Mouse (Mus musculus): ENCODE data around the gene Tas2r143. TPM values are rescaled to one million over a fixed set of nuclear protein-coding genes. Genes with fewer than 3 reads are reported as not detected.

The Tas2r143 gene
- polyA plus RNA-seq (2016; fragmentation: Nextera tagmentation; extraction: Ambion mirVana) = not detected in 2 replicates

DNA sequence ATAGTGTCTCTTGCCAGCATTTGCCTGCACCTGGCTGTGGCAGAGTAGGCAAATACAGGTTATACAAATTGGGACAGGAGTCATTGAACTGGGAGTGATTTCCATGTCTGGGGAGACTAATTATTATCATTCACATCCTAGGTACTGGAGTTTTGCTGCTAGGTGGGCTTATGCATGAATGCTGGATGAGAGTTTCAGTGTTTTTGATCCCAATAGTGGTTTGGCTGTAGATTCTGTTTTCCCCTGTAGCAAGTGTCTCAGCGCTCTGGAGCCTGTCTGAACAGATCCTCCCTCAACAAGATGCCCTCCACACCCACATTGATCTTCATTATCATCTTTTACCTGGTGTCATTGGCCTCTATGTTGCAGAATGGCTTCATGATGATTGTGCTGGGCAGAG lies at the start of gene Tas2r143:
TSS of gene Tas2r143 (plus strand) at position 301 of the 400 bp plus-strand sequence.
- H3K4me2 ChIP-seq (replicated peaks) = no peak within 1 kb of the TSS
- H3K27ac ChIP-seq (replicated peaks) = no peak within 1 kb of the TSS
- WGBS = 79% methylated on average over 1 of the region's 1 CpGs
- no peak within 1 kb of the TSS for H3K4me3 ChIP-seq
- H3K4me1 ChIP-seq = no peaks in the 10 kb centered on the region
- no peak for ATAC-seq (ENCODE audit: low FRiP score, low read depth)
- H3K9me3 ChIP-seq = no peaks in the 10 kb centered on the region
- H3K9ac ChIP-seq (replicated peaks) = no peak within 1 kb of the TSS
- H3K27me3 ChIP-seq = no peaks in the 10 kb centered on the region
- no peaks in the 10 kb centered on the region for H3K36me3 ChIP-seq

DNA sequence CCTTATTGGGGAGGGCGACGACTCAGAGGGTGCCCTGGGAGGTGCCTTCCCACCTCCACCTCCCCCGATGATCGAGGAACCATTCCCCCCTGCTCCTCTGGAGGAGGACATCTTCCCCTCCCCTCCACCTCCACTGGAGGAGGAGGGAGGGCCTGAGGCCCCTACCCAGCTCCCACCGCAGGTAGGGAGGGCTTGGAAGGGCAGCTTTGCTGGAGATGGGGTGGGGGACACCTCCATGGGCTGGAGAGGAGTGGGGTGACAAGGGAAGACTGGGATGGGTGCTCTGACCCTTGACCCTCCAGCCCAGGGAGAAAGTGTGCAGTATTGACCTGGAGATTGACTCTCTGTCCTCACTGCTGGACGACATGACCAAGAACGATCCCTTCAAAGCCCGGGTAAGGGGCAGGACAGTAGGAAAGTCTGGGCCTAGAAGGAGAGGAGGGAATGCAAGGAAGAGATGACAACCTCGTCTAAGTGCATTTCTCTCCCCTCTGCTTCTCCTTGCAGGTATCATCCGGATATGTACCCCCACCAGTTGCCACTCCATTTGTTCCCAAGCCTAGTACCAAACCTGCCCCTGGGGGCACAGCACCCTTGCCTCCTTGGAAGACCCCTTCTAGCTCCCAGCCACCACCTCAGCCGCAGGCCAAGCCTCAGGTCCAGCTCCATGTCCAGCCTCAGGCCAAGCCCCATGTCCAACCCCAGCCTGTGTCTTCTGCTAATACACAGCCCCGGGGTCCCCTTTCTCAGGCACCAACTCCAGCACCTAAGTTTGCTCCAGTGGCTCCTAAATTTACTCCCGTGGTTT lies 48.9 kb upstream of the Tas2r143 start:
- Histone ChIP-seq H3K9me3 (no peaks in the 10 kb centered on the region), H3K4me1 (peaks cover 28% of the 10 kb centered on the region), H3K4me2 (replicated peaks) (peak overlapping the region; percentile 90), H3K27ac (replicated peaks) (0 out of 2 replicates have a peak overlapping the region, but pooled peaks have one; percentile 90), H3K27me3 (no peaks in the 10 kb centered on the region), H3K9ac (replicated peaks) (peak overlapping the region; percentile 84), H3K36me3 (peaks cover 9% of the 10 kb centered on the region), H3K4me3 (peak overlapping the region; percentile 78)
- 47% methylated on average over 13 of the region's 13 CpGs for WGBS
- no peak for ATAC-seq (ENCODE audit: low FRiP score, low read depth)

DNA sequence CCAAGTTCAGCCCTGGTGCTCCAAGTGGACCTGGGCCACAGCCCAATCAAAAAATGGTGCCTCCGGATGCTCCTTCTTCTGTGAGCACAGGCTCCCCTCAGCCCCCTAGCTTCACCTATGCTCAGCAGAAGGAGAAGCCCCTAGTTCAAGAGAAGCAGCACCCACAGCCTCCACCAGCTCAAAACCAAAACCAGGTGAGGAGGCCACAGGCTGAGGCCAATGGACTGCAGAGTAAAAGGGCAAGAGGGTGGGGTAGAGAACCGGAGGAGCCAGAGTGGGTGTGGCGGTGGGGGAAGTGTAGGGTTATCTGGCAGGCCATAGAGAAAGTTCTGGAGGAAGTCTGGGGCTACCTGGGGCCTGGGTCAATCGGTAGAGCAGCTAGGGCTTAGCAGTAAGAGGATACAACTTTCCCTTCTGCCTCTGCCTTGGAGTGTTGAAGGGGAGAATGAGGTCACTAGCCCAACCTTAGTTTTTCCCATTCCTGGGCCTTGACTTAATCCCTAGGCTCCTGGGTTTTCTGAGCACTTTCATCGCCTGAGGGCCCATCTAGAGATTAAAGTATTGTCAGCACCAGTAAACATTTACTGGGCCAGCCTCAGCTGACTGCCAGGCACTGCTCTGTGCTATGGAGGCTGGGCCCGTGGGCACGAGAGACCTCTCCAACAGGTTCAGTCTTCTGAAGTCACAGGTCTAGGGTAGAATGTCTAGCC lies 48.1 kb upstream of the Tas2r143 start:
- Histone ChIP-seq H3K9me3 (no peaks in the 10 kb centered on the region), H3K4me1 (peaks cover 28% of the 10 kb centered on the region), H3K9ac (replicated peaks) (no peak overlapping the region), H3K4me2 (replicated peaks) (no peak overlapping the region; the same call in 1 of the 2 replicates), H3K36me3 (peaks cover 17% of the 10 kb centered on the region), H3K4me3 (no peak overlapping the region), H3K27ac (replicated peaks) (no peak overlapping the region), H3K27me3 (no peaks in the 10 kb centered on the region)
- no peak for ATAC-seq (ENCODE audit: low FRiP score, low read depth)
- 88% methylated on average over 7 of the region's 7 CpGs for WGBS

DNA sequence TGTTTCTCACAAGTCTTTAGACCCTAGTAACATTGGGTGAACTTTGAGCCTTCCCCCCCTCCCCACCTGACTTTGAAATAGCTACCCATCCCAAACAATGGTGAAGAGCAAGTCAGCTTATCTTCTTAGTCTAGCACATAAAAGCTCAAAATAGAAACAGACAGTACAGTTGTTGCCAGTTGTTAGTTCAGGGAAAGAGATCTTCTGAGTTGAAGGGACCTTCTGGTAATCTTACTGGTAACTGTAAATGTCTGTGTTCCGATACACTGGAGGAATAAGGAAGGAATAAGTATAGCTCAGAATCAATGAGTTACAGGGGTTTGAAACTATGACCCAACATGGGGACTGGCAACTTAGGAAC lies 47.6 kb upstream of the Tas2r143 start:
- no peak overlapping the region for H3K4me3 ChIP-seq
- no peaks in the 10 kb centered on the region for H3K27me3 ChIP-seq
- 97% methylated on average over 1 of the region's 1 CpGs for WGBS
- H3K4me1 ChIP-seq = peaks cover 28% of the 10 kb centered on the region
- ATAC-seq (ENCODE audit: low FRiP score, low read depth) = no peak
- no peaks in the 10 kb centered on the region for H3K9me3 ChIP-seq
- H3K9ac ChIP-seq (replicated peaks) = no peak overlapping the region
- H3K4me2 ChIP-seq (replicated peaks) = no peak overlapping the region
- H3K36me3 ChIP-seq = peaks cover 22% of the 10 kb centered on the region
- no peak overlapping the region for H3K27ac ChIP-seq (replicated peaks)

DNA sequence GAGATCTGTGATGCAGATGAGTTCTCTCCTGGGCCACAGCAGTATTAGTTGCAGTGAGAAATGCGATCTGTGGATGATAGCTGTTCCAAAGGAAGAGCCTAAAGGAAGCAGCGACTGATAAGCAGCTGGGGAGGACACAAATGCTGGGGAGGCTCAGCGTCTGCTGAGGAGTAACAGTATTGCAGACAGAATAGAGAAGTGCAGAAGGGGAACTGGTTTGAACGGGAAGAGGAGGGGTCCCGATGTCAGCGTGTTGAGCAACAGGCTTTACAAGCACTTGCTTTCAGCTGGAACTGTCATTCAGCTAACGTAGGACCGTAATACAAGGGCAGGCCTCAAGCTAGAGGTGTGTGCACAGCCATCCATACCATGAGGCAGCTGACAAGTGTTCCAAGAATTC lies 46.9 kb upstream of the Tas2r143 start:
- ATAC-seq (ENCODE audit: low FRiP score, low read depth) = no peak

DNA sequence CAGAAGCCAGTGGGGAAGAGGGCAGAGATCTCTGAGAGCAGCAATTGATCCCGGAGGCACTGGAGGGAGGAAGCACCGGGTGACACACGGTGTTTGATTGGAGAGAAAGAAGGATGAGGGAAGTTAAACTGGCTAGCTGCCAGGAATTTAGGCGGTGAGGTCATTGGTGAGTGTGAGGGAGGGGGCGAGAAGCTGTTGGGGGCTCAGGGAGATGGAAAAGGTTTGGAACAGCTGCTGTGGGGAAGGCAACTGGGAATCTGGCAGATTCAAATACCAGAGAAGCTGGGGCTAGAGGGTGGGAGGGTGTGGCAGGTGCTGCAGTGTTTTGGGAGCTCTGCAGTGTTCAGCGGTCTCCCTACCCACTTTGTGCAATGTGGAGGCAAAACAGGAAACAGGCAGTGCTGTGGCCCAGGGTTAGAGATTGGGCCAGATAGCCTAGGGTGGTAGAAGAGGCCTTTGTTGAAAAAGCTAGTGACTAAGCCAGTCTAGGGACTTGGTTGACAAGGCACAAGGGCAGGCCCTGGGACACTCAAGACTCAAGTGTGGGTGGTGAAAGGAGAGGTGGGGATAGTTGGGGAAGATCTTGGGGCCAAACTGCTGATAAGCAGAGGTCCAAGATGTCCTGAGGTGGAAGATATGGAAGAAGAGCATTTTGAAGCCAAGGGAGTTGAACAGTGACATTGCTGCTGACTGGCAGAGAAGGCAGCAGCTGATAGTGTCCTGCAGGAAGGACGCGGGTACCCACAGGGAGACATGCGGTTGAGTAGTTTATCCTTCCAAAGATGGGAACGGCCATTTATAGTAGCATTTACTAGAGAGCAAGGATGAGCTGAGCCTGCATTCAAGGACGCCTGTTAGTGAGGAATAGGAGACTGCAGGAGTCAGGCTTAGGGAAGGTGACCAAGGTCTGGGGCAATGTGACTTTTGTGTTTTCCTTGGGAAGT lies 45.7 kb upstream of the Tas2r143 start:
- whole genome bisulfite sequencing = 67% methylated on average over 11 of the region's 11 CpGs
- peaks cover 41% of the 10 kb centered on the region for H3K36me3 ChIP-seq

More for the DNA sequence above, 46.9 kb upstream of the Tas2r143 start:
- H3K4me3 ChIP-seq = no peak overlapping the region
- H3K27ac ChIP-seq (replicated peaks) = no peak overlapping the region
- no peak overlapping the region for H3K9ac ChIP-seq (replicated peaks)
- H3K36me3 ChIP-seq = peaks cover 29% of the 10 kb centered on the region
- H3K9me3 ChIP-seq = no peaks in the 10 kb centered on the region
- no peaks in the 10 kb centered on the region for H3K27me3 ChIP-seq
- H3K4me2 ChIP-seq (replicated peaks) = no peak overlapping the region
- H3K4me1 ChIP-seq = peaks cover 28% of the 10 kb centered on the region
- 90% methylated on average over 8 of the region's 8 CpGs for WGBS

DNA sequence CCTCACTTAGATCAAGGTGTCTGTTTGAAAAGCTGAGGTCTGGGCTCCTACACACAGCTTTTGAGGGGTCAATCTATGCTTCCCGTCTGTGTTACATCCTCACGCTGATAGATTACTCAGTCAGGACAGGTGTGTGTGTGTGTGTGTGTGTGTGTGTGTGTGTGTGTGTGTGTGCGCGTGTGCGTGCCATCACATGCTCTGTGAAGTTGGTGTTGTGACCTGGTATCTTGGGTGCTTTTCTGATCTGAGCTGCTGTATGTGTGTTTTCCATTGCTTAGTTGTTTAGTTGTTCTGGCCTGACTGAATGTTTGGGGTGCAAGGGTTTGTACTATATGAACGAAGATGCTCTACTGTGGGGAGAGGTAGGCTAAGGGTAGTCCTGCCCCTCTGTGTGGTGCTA lies 44.7 kb upstream of the Tas2r143 start:
- 96% methylated on average over 6 of the region's 6 CpGs for WGBS
- no peak for ATAC-seq (ENCODE audit: low FRiP score, low read depth)
- peaks cover 51% of the 10 kb centered on the region for H3K36me3 ChIP-seq

More for the DNA sequence above, 45.7 kb upstream of the Tas2r143 start:
- Histone ChIP-seq H3K27me3 (no peaks in the 10 kb centered on the region), H3K4me2 (replicated peaks) (no peak overlapping the region), H3K27ac (replicated peaks) (no peak overlapping the region), H3K9me3 (no peaks in the 10 kb centered on the region), H3K4me3 (no peak overlapping the region), H3K4me1 (peaks cover 20% of the 10 kb centered on the region), H3K9ac (replicated peaks) (no peak overlapping the region)
- no peak for ATAC-seq (ENCODE audit: low FRiP score, low read depth)

DNA sequence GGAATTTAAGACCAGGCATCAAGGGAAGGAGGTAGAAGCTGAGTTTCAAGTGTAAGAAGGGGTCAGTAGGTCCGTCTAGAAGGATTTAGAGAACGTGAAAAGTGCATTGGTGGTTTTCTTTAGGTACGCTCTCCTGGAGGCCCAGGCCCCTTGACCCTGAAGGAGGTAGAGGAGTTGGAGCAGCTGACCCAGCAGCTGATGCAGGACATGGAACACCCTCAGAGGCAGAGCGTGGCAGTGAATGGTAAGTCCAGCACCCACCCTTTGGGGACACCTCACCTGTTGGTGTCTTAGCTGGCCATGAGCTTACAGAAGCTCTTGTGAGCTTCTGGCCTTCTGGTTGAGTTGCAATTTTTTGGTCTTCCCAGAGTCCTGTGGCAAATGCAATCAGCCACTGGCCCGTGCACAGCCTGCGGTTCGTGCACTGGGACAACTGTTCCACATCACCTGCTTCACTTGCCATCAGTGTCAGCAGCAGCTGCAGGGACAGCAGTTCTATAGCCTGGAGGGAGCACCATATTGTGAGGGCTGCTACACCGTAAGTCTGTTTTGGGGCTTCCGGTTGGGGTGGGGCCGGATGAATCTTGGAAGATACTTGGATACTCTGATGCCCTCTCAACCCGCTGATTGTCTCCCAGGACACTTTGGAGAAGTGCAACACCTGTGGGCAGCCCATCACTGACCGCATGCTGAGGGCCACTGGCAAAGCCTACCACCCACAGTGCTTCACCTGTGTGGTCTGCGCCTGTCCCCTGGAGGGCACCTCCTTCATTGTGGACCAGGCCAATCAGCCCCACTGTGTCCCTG lies 44.0 kb upstream of the Tas2r143 start:
- Histone ChIP-seq H3K4me3 (no peak overlapping the region), H3K4me1 (peaks cover 14% of the 10 kb centered on the region), H3K4me2 (replicated peaks) (no peak overlapping the region), H3K9ac (replicated peaks) (no peak overlapping the region), H3K36me3 (peaks cover 56% of the 10 kb centered on the region), H3K27me3 (no peaks in the 10 kb centered on the region), H3K9me3 (no peaks in the 10 kb centered on the region), H3K27ac (replicated peaks) (no peak overlapping the region)
- no peak for ATAC-seq (ENCODE audit: low FRiP score, low read depth)
- 95% methylated on average over 13 of the region's 13 CpGs for WGBS

More for the DNA sequence above, 44.7 kb upstream of the Tas2r143 start:
- no peak overlapping the region for H3K4me3 ChIP-seq
- no peak overlapping the region for H3K4me2 ChIP-seq (replicated peaks)
- H3K27ac ChIP-seq (replicated peaks) = no peak overlapping the region
- no peaks in the 10 kb centered on the region for H3K9me3 ChIP-seq
- H3K9ac ChIP-seq (replicated peaks) = no peak overlapping the region
- H3K4me1 ChIP-seq = peaks cover 20% of the 10 kb centered on the region
- no peaks in the 10 kb centered on the region for H3K27me3 ChIP-seq

DNA sequence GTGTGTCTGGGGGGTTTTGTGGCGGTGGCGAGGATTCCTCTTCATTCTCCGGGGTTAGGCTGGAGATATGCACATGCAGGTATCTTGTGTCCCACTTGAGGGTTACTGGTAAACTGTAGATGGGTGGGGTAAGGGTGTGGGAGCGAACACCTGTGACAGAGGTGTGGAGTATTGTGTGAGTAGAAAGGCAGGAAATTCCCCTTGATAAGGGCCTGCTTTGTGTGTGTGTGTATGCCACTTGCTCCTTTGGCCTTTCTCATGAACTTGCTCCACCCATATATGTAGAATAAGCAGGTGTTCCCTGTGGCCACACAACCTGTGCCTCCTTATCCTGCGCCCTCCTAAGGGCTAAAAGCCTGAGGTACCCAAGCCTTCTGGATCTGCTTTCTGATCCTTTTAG lies 43.1 kb upstream of the Tas2r143 start:
- 98% methylated on average over 5 of the region's 5 CpGs for WGBS

DNA sequence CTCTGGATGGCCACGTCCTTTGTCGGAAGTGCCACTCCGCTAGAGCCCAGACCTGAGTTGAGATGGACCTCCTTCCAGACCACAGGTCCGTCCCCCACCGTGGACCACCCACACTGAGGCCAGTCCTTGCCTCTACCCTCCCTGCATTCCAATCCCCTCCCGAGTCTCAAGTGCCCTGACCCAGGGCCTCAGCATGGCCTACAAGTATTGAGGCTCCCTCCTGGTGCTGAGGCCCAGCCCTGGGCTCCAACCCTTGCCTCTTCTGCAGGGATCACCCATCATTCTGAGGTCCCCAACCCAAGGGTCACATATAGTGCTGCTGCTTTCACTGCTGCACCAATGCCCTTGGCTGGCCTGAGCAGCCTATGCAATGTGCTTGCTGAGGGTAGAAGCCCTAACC lies 42.1 kb upstream of the Tas2r143 start:
- Histone ChIP-seq H3K27ac (replicated peaks) (no peak overlapping the region), H3K9ac (replicated peaks) (no peak overlapping the region), H3K4me1 (peaks cover 11% of the 10 kb centered on the region), H3K4me2 (replicated peaks) (no peak overlapping the region), H3K27me3 (no peaks in the 10 kb centered on the region), H3K36me3 (peaks cover 58% of the 10 kb centered on the region), H3K9me3 (no peaks in the 10 kb centered on the region), H3K4me3 (no peak overlapping the region)
- WGBS = 63% methylated on average over 6 of the region's 6 CpGs
- no peak for ATAC-seq (ENCODE audit: low FRiP score, low read depth)

More for the DNA sequence above, 43.1 kb upstream of the Tas2r143 start:
- H3K36me3 ChIP-seq = peaks cover 58% of the 10 kb centered on the region
- H3K9ac ChIP-seq (replicated peaks) = no peak overlapping the region
- no peak for ATAC-seq (ENCODE audit: low FRiP score, low read depth)
- peaks cover 11% of the 10 kb centered on the region for H3K4me1 ChIP-seq
- no peaks in the 10 kb centered on the region for H3K9me3 ChIP-seq
- H3K4me3 ChIP-seq = no peak overlapping the region
- H3K27ac ChIP-seq (replicated peaks) = no peak overlapping the region
- no peak overlapping the region for H3K4me2 ChIP-seq (replicated peaks)
- H3K27me3 ChIP-seq = no peaks in the 10 kb centered on the region

DNA sequence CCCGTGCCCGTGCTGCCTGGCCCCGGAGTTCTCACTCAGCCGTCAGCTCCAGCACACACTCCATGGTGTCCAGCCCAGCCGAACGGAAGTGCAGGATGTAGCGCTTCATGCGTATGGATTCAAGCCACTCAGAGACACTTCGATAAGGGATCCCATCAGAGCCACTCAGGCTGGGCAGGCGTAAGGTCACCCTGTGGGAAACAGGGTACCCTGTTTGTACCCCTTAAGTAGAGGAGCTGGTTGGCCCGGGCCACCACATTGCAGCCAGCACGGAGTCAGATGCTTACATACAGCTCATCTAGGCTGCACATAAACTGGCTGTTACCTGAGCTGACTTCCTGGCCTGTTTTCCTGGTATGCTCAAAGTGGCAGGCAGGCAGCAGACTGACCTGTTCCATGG lies 41.1 kb upstream of the Tas2r143 start:
- no peak overlapping the region for H3K27ac ChIP-seq (replicated peaks)
- no peak overlapping the region for H3K9ac ChIP-seq (replicated peaks)
- WGBS = 94% methylated on average over 12 of the region's 12 CpGs
- no peak overlapping the region for H3K4me3 ChIP-seq
- H3K4me2 ChIP-seq (replicated peaks) = no peak overlapping the region
- no peak for ATAC-seq (ENCODE audit: low FRiP score, low read depth)
- H3K27me3 ChIP-seq = no peaks in the 10 kb centered on the region
- peaks cover 7% of the 10 kb centered on the region for H3K4me1 ChIP-seq
- no peaks in the 10 kb centered on the region for H3K9me3 ChIP-seq
- H3K36me3 ChIP-seq = peaks cover 58% of the 10 kb centered on the region
